Mouse (Mus musculus) thymus, adult 2 months (tissue): Measurements from ENCODE around the gene Lmo2. TPM values are rescaled to one million over a fixed set of nuclear protein-coding genes. Genes with fewer than 3 reads are reported as not detected.
A peak's percentile ranks its signal among the peaks of the same experiment; 100 is the strongest.

Experiments
- DNase-seq: peaks from one replicate; pipeline ENCODE4 v3.0.0; 2021
- H3K27ac ChIP-seq: fragments of 200-500 bp; 2 replicates; pipeline ENCODE4 v1.5.1; 2012; ENCODE audit warnings: low read length, control low read depth; ENCODE audit not compliant: control insufficient read depth, insufficient read depth
- H3K27me3 ChIP-seq: fragments of 200-500 bp; 2 replicates; pipeline ENCODE4 v1.6.1; 2012; ENCODE audit warnings: mild to moderate bottlenecking, low read length, moderate library complexity, mixed read lengths; ENCODE audit not compliant: control insufficient read depth, insufficient read depth
- H3K36me3 ChIP-seq: fragments of 200-500 bp; 2 replicates; pipeline ENCODE4 v1.6.1; 2012; ENCODE audit warnings: mild to moderate bottlenecking, low read length, moderate library complexity; ENCODE audit not compliant: control insufficient read depth, insufficient read depth
- H3K4me1 ChIP-seq: fragments of 200-500 bp; replicated peaks from 2 replicates; pipeline ENCODE4 v1.6.1; 2012; ENCODE audit warnings: low read length; ENCODE audit not compliant: control insufficient read depth, insufficient read depth
- H3K4me3 ChIP-seq: fragments of 200-500 bp; 2 replicates; pipeline ENCODE4 v1.5.1; 2012; ENCODE audit warnings: mild to moderate bottlenecking, low read length, control low read depth, moderate library complexity; ENCODE audit not compliant: control insufficient read depth, insufficient read depth
- CTCF ChIP-seq: fragments of 200-500 bp; IDR thresholded peaks from 2 replicates; pipeline ENCODE4 v1.5.1; 2012; ENCODE audit warnings: mild to moderate bottlenecking, control low read depth, low read length, moderate library complexity, borderline replicate concordance; ENCODE audit not compliant: control insufficient read depth, poor library complexity, insufficient read depth; ENCODE audit errors: extremely low read depth
- POLR2A ChIP-seq: fragments of 200-500 bp; IDR thresholded peaks from 2 replicates; pipeline ENCODE4 v1.6.1; 2012; ENCODE audit warnings: mild to moderate bottlenecking, low read length, control low read depth, moderate library complexity; ENCODE audit not compliant: control insufficient read depth, poor library complexity, insufficient read depth; ENCODE audit errors: extremely low read depth
- WGBS: fragments of 180-500 bp; shearing (Covaris S2); methylation state at CpG from one replicate; pipeline ENCODE4 v1.1.7; 2018; 5-methylcytosine and 5-hydroxymethylcytosine counted together
- polyA plus RNA-seq: library from polyadenylated mRNA; depleted of rRNA; stranded (reverse); fragments of >200 nt; gene quantifications from 2 replicates; pipeline ENCODE4 v1.2.3, GENCODE M21; 2012

The Lmo2 gene
- polyA plus RNA-seq, 1 experiment = 9.6 TPM

DNA sequence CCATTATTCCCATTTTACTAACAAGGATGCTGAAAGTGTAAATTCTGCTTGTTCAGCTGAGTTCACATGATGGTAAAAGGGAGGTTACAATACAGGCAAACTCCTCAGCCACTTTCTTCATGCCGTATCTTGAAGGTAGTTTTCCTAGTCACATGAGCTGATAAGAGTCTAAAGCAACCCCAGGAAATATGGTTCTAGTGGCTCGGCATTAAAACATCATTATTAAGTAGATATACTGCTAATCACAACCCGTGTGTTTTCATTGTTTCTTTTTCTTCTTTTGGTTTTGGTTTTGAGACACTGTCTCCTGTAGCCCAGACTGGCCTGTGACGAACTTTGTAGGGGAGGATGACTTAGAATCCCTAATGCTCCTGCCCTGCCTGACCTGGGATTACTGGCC lies 10.4 kb downstream of the Lmo2 start:
- WGBS = 80% methylated on average over 4 of the region's 4 CpGs
- H3K36me3 ChIP-seq = no peaks in the 10 kb centered on the region
- peaks cover 19% of the 10 kb centered on the region for H3K27me3 ChIP-seq
- no peak for TF ChIP-seq CTCF
- no peak for TF ChIP-seq POLR2A
- H3K27ac ChIP-seq = no peak overlapping the region
- no peak for DNase-seq
- H3K4me3 ChIP-seq = no peak overlapping the region
- H3K4me1 ChIP-seq = peaks cover 5% of the 10 kb centered on the region

DNA sequence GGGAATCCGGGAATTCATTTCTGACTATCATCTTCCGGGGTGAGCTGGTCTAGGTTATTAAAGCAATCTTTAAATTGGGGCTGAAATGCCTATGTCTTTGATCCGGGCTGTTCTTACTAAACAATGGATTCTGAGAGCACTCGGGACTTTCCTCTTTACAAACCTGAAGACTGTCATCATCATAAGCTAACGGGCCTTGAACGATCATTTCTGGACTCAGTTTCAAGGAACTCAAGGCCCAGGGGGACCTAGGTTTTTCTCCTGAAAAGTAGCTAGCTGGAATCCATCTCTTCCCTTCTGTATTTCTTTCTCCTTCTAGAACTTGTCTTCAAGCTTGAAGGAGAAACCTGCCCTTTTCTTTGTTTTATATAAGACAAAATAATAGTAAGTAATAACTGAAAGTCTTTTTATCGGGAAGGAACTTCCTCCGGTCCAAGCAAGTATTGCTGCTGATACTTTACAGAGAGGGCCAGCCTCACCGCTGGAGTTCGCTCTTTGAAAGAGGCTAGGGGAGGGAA lies 11.2 kb downstream of the Lmo2 start:
- Histone ChIP-seq H3K36me3 (no peaks in the 10 kb centered on the region), H3K27ac (no peak overlapping the region), H3K4me1 (peaks cover 5% of the 10 kb centered on the region), H3K27me3 (peaks cover 19% of the 10 kb centered on the region), H3K4me3 (peak overlapping the region; percentile 49)
- DNase-seq = no peak
- no peak for TF ChIP-seq CTCF
- TF ChIP-seq POLR2A = no peak
- WGBS = 20% methylated on average over 10 of the region's 10 CpGs

DNA sequence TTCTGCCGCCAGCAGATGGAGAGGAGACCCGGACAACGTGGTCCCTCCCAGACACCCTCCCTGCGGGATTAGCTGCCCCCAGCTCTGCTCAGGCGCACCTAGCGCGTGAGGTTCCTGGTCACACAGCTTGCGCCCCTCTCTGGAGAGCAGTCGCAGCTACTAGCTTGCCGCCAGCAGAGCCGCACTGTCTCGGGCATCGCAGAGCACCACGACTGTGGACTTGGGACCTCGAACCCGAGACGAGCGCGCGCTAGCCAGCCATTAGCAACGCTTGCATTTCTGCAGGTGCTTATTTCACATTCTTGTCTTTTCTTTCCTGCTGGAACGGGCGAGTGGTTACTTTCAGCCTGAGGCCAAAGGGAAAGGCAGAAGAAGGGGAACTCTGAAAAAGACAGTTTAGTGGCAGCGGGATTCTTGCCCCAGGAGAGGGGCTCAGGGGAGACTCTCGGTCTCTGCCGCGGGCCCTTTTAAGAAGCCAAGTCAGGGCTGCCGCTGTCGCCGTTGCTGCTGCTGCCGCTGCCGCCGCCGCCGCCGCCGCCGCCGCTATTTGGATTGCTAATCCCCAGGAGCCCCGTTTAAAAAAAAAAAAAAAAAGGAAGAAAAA lies 11.8 kb downstream of the Lmo2 start:
- Histone ChIP-seq H3K4me3 (peak overlapping the region; percentile 49), H3K27me3 (peaks cover 19% of the 10 kb centered on the region), H3K36me3 (no peaks in the 10 kb centered on the region), H3K4me1 (peaks cover 5% of the 10 kb centered on the region), H3K27ac (no peak overlapping the region; the same call in 1 of the 2 replicates)
- no peak for TF ChIP-seq CTCF
- no peak for TF ChIP-seq POLR2A
- WGBS = 1% methylated on average over 40 of the region's 40 CpGs
- DNase-seq = peak; percentile 19

DNA sequence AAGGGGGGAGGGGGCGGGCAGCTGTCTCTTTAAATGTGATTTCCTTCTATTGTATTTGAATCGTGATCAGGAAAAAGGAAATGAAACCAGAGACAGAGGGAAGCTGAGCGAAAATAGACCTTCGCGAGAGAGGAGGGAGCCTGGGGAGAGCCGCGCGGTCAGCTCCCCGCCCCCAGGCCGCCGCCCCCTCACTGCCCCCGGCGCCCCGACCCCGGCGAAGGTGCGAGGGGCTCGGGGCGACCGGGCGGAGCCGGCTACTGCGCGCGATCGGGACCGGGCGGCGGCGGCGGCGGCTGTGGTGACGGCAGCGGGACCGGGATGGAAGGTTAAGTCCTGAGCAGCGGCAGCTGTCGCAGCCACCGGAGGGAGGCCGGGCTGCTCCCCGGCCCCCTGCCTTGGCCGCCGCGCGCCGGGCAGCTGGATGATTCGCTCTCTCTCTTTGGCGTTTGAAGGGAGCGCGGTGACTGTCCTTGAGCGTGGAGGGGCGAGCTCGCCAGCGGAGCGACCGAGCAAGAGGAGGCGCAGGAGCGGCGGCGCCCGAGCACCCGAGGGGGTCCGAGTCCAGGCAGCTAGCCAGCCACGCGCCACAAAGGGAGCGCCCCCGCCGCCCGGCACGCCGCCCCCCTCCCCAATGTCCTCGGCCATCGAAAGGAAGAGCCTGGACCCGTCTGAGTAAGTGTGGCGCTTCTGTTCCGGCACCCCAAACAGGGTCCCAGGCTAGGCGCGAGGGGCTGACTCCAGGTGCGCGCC lies 12.4 kb downstream of the Lmo2 start:
- Histone ChIP-seq H3K27ac (no peak overlapping the region), H3K27me3 (peaks cover 19% of the 10 kb centered on the region), H3K4me1 (peaks cover 7% of the 10 kb centered on the region), H3K36me3 (no peaks in the 10 kb centered on the region), H3K4me3 (peak overlapping the region; percentile 49)
- peak; percentile 11 for DNase-seq
- WGBS = under 1% methylated on average over 77 of the region's 79 CpGs
- TF ChIP-seq CTCF (no peak), POLR2A (no peak)

DNA sequence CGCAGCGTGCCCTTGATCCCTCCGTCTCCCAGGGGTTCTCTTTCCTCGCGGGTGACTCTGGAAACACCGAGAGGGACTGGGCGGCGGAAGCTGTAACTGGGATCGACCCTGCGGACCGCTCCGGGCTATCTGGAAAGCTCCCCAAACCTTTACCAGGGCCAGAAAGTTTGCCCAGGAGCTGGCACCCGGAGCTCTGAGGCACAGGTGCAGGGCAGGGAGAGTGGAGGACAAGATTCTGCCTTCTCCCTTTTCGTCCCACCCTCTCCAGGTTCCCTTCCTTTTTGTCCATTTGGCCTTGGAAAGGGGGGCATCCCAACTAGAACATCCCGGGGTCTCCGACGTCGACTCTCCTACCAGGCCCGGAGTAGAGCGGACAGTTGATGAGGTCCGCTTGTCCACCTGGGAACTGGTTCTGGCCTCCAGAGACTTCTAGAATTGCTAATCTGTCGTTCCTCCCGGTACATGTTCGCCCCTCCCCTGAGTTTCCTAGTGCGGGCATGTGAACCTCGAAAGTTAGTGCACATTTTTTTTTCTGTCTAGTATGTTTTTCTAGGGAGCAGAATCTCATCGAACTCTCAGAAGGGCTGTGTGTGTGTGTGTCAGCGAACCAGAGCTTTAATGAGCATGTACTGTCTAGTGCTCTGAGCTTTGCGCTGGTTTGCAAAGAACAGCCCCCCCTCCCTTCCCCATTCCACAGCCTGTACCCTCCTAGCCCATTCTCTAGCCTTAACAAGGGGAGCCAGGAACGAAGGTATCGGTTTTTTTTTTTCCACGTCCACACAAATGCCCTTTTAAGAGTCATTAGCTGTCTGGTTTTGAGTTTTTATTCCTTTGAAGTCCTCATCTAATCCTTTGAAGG lies 13.2 kb downstream of the Lmo2 start:
- H3K27me3 ChIP-seq = peaks cover 19% of the 10 kb centered on the region
- no peak for DNase-seq
- no peak overlapping the region for H3K27ac ChIP-seq
- H3K36me3 ChIP-seq = no peaks in the 10 kb centered on the region
- H3K4me3 ChIP-seq = peak overlapping the region; percentile 49
- TF ChIP-seq POLR2A = no peak
- no peak for TF ChIP-seq CTCF
- peaks cover 9% of the 10 kb centered on the region for H3K4me1 ChIP-seq
- whole genome bisulfite sequencing = 4% methylated on average over 32 of the region's 32 CpGs

DNA sequence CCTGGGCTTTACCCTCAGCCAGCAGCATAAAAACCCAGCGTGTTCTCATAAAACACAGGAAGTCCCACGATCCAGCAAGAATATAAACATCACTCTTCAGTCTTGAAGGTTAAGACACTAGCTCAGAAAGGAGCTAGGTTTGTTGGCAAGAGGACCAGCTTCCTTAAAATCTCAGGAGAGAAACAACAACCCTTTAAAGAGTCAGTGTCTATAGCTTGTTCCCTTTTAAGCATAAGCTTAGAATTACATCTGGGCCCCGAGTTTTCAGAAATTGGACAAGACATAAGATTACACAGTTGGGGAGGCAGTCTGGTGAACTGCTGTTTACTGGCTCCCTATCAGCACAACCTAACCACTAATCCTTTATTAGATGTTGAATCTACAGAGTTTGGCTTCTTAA lies 14.1 kb downstream of the Lmo2 start:
- Histone ChIP-seq H3K4me1 (peaks cover 9% of the 10 kb centered on the region), H3K27ac (no peak overlapping the region), H3K36me3 (no peaks in the 10 kb centered on the region), H3K4me3 (no peak overlapping the region), H3K27me3 (peaks cover 19% of the 10 kb centered on the region)
- WGBS = 12% methylated on average over 3 of the region's 3 CpGs
- DNase-seq = no peak
- TF ChIP-seq POLR2A (no peak), CTCF (no peak)
